Mouse (Mus musculus) bone marrow macrophage, adult 2 months (primary cell): Measurements from ENCODE around the gene Ctsd. TPM values are rescaled to one million over a fixed set of nuclear protein-coding genes. Genes with fewer than 3 reads are reported as not detected.

ENCODE experiments used
- H3K27ac ChIP-seq: 2 replicates; pipeline ENCODE4 v1.5.1; 2012; ENCODE audit warnings: low read depth, low read length; ENCODE audit not compliant: insufficient read depth
- H3K4me1 ChIP-seq: 2 replicates; pipeline ENCODE4 v1.6.1; 2012; ENCODE audit warnings: low read length; ENCODE audit not compliant: control insufficient read depth, insufficient read depth
- H3K4me3 ChIP-seq: 2 replicates; pipeline ENCODE4 v1.5.1; 2012; ENCODE audit warnings: mild to moderate bottlenecking, low read length, moderate library complexity; ENCODE audit not compliant: insufficient read depth
- CTCF ChIP-seq: IDR thresholded peaks from 2 replicates; pipeline ENCODE4 v1.5.1; 2012; ENCODE audit warnings: low read depth, mild to moderate bottlenecking, low read length, moderate library complexity
- POLR2A ChIP-seq: IDR thresholded peaks from 2 replicates; pipeline ENCODE4 v1.6.1; 2012; ENCODE audit warnings: mild to moderate bottlenecking, low read depth, low read length, borderline replicate concordance
- polyA plus RNA-seq: library from polyadenylated mRNA; stranded (reverse); fragments of >200 nt; gene quantifications from 2 replicates; pipeline ENCODE4 v1.2.4, GENCODE M21; 2012; ENCODE audit not compliant: missing spikeins, insufficient read depth, insufficient read length

Gene Ctsd
- polyA plus RNA-seq, 1 experiment = 3,060 TPM

GRCm38 (mm10) chr7:142400750-142401142, 12.9 kb upstream of the Ctsd start:
- peak overlapping the region; percentile 93 for H3K27ac ChIP-seq
- TF ChIP-seq POLR2A = no peak
- TF ChIP-seq CTCF = no peak
- no peak overlapping the region for H3K4me3 ChIP-seq
- peaks cover 76% of the 10 kb centered on the region for H3K4me1 ChIP-seq

- TF ChIP-seq CTCF (no peak), POLR2A (no peak)
- H3K4me1 ChIP-seq = peaks cover 81% of the 10 kb centered on the region
- H3K4me3 ChIP-seq = no peak overlapping the region
- peak overlapping the region; percentile 93 for H3K27ac ChIP-seq
Measured at GRCm38 (mm10) chr7:142400112-142400749, 12.4 kb upstream of the Ctsd start.

GRCm38 (mm10) chr7:142399250-142399649, 11.4 kb upstream of the Ctsd start:
- no peak for TF ChIP-seq POLR2A
- TF ChIP-seq CTCF = no peak
- H3K4me3 ChIP-seq = no peak overlapping the region
- H3K27ac ChIP-seq = peak overlapping the region; percentile 98
- peaks cover 85% of the 10 kb centered on the region for H3K4me1 ChIP-seq

- TF ChIP-seq POLR2A (no peak), CTCF (no peak)
- H3K27ac ChIP-seq = peak overlapping the region; percentile 98
- H3K4me1 ChIP-seq = peaks cover 86% of the 10 kb centered on the region
- no peak overlapping the region for H3K4me3 ChIP-seq
Measured at GRCm38 (mm10) chr7:142398052-142398451, 10.2 kb upstream of the Ctsd start.

- H3K27ac ChIP-seq = peak overlapping the region; percentile 98
- no peak overlapping the region for H3K4me3 ChIP-seq
- peaks cover 87% of the 10 kb centered on the region for H3K4me1 ChIP-seq
- TF ChIP-seq CTCF (no peak), POLR2A (no peak)
Measured at GRCm38 (mm10) chr7:142396611-142397010, 8.8 kb upstream of the Ctsd start.

GRCm38 (mm10) chr7:142395472-142395871, 7.6 kb upstream of the Ctsd start:
- TF ChIP-seq POLR2A (no peak), CTCF (no peak)
- Histone ChIP-seq H3K27ac (peak overlapping the region; percentile 98), H3K4me3 (no peak overlapping the region), H3K4me1 (peaks cover 90% of the 10 kb centered on the region)

GRCm38 (mm10) chr7:142394261-142395190, 6.7 kb upstream of the Ctsd start:
- no peak overlapping the region for H3K4me3 ChIP-seq
- H3K27ac ChIP-seq = peak overlapping the region; percentile 98
- TF ChIP-seq CTCF (no peak), POLR2A (no peak)
- H3K4me1 ChIP-seq = peaks cover 89% of the 10 kb centered on the region

GRCm38 (mm10) chr7:142393191-142393590, 5.4 kb upstream of the Ctsd start:
- H3K4me1 ChIP-seq = peaks cover 91% of the 10 kb centered on the region
- H3K4me3 ChIP-seq = no peak overlapping the region
- peak overlapping the region; percentile 98 for H3K27ac ChIP-seq
- TF ChIP-seq CTCF (no peak), POLR2A (no peak)

- peaks cover 80% of the 10 kb centered on the region for H3K4me1 ChIP-seq
- no peak for TF ChIP-seq POLR2A
- no peak for TF ChIP-seq CTCF
- H3K27ac ChIP-seq = peak overlapping the region; percentile 98
- peak overlapping the region; percentile 38 for H3K4me3 ChIP-seq
Measured at GRCm38 (mm10) chr7:142391609-142392008, 3.8 kb upstream of the Ctsd start.

GRCm38 (mm10) chr7:142391108-142391507, 3.3 kb upstream of the Ctsd start:
- Histone ChIP-seq H3K4me3 (peak overlapping the region; percentile 38), H3K27ac (peak overlapping the region; percentile 98), H3K4me1 (peaks cover 75% of the 10 kb centered on the region)
- TF ChIP-seq POLR2A (no peak), CTCF (no peak)
